Mouse (Mus musculus) MEL (cell line): Measurements from ENCODE around the gene Gm20671.

Source experiments
- CHD2 ChIP-seq: IDR thresholded peaks from 2 replicates; pipeline ENCODE4 v1.6.1; 2011; ENCODE audit warnings: low read length, improper control_type of control experiment
- CTCF ChIP-seq, 3 experiments: IDR thresholded peaks in 2 of 3; conservative IDR thresholded peaks in 1 of 3; 2 replicates each; pipeline ENCODE4 v1.5.1; 2011 to 2012; ENCODE audit warnings: low read length in 3 of 3, low read depth in 2 of 3, mild to moderate bottlenecking in 2 of 3, improper control_type of control experiment in 1 of 3, inconsistent platforms in 1 of 3, mixed read lengths in 1 of 3, moderate library complexity in 1 of 3; ENCODE audit not compliant: control insufficient read depth in 1 of 3, insufficient read depth in 1 of 3, poor library complexity in 1 of 3, severe bottlenecking in 1 of 3
- ELF1 ChIP-seq: IDR thresholded peaks from 2 replicates; pipeline ENCODE4 v1.6.1; 2014; ENCODE audit warnings: low read depth, mild to moderate bottlenecking, inconsistent platforms, low read length, improper control_type of control experiment, moderate library complexity
- EP300 ChIP-seq, 2 experiments: IDR thresholded peaks; 2 replicates each; pipeline ENCODE4 v1.6.1; 2011; ENCODE audit warnings: improper control_type of control experiment in 2 of 2, low read length in 2 of 2, low read depth in 1 of 2, mild to moderate bottlenecking in 1 of 2
- MAFK ChIP-seq: IDR thresholded peaks from 2 replicates; pipeline ENCODE4 v1.6.1; 2011; ENCODE audit warnings: low read depth, mild to moderate bottlenecking, low read length, improper control_type of control experiment, borderline replicate concordance
- NELFE ChIP-seq: IDR thresholded peaks from 2 replicates; pipeline ENCODE4 v1.6.1; 2011; ENCODE audit warnings: low read depth, low read length, improper control_type of control experiment
- POLR2A ChIP-seq, 2 experiments: IDR thresholded peaks; 2 replicates each; pipeline ENCODE4 v1.6.1; 2011 to 2012; ENCODE audit warnings: low read length in 2 of 2, mild to moderate bottlenecking in 2 of 2, control low read depth in 1 of 2, improper control_type of control experiment in 1 of 2, low read depth in 1 of 2, moderate library complexity in 1 of 2; ENCODE audit not compliant: control insufficient read depth in 1 of 2, insufficient read depth in 1 of 2, poor library complexity in 1 of 2
- POLR2AphosphoS5 ChIP-seq: IDR thresholded peaks from 2 replicates; pipeline ENCODE4 v1.6.1; 2012; ENCODE audit warnings: low read depth, borderline replicate concordance, mild to moderate bottlenecking, inconsistent platforms, low read length, moderate library complexity, mixed read lengths
- ZMIZ1 ChIP-seq: IDR thresholded peaks from 2 replicates; pipeline ENCODE4 v1.6.1; 2012; ENCODE audit warnings: low read depth, mild to moderate bottlenecking, inconsistent platforms, low read length, improper control_type of control experiment, moderate library complexity

DNA sequence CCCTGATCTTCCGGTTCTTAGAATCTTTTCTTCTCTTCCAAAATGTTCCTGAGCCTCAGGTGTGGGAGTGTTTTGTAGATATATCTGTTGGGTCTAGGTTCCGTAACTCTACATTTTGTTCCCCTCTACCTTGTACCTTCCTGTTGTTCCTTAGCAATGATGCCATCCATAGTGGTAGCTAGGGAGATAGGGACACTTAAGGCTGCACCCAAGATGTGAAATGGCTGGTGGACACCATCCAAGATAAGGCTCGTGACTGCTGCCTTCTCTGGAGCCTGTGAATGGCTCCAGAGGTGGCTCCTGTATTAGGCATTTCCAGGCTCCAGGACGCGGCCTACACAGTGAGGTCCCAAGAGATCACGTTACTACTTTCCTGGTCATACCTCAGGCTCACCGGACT lies 98.6 kb downstream of the Gm20671 start:
- TF ChIP-seq CTCF (IDR thresholded peaks at IDR 0.05 in 2 of 3, conservative IDR thresholded peaks at IDR 0.05 in 1 of 3; ENCODE audit: control insufficient read depth in 1 of 3, insufficient read depth in 1 of 3, low read depth in 2 of 3, low read length in 3 of 3, poor library complexity in 1 of 3, severe bottlenecking in 1 of 3): no peak
- TF ChIP-seq CHD2: no peak
- no peak for TF ChIP-seq POLR2AphosphoS5
- no peak for TF ChIP-seq MAFK
- no peak for TF ChIP-seq ELF1
- TF ChIP-seq NELFE: no peak
- TF ChIP-seq EP300 (IDR thresholded peaks at IDR 0.05; ENCODE audit: low read depth in 1 of 2, low read length in 2 of 2): no peak
- no peak for TF ChIP-seq ZMIZ1
- no peak for TF ChIP-seq POLR2A (IDR thresholded peaks at IDR 0.05; ENCODE audit: control insufficient read depth in 1 of 2, insufficient read depth in 1 of 2, low read depth in 1 of 2, low read length in 2 of 2, poor library complexity in 1 of 2)
